Mouse (Mus musculus) lung, adult 2 months (tissue): Measurements from ENCODE around the gene Als2cr12.

Experiments used
- CTCF ChIP-seq: fragments of 200-500 bp; IDR thresholded peaks from 2 replicates; pipeline ENCODE4 v1.5.1; 2011; ENCODE audit warnings: mild to moderate bottlenecking, low read length, control low read depth; ENCODE audit not compliant: insufficient read depth
- POLR2A ChIP-seq: fragments of 200-500 bp; IDR thresholded peaks from 2 replicates; pipeline ENCODE4 v1.6.1; 2011; ENCODE audit warnings: low read depth, mild to moderate bottlenecking, control low read depth, low read length, borderline replicate concordance; ENCODE audit errors: extremely low read depth

- no peak for TF ChIP-seq POLR2A
- no peak for TF ChIP-seq CTCF
Measured at GRCm38 (mm10) chr1:58613786-58614185, 82.0 kb downstream of the Als2cr12 start.
